Mouse (Mus musculus) layer of hippocampus, adult 2 months (tissue): ENCODE results near the gene Gdf5. TPM values are rescaled to one million over a fixed set of nuclear protein-coding genes. Genes with fewer than 3 reads are reported as not detected.

ENCODE experiments used
- DNase-seq, 2 experiments: peaks; one replicate each; pipeline ENCODE4 v3.0.0; 2022; ENCODE audit warnings: low spot score in 2 of 2
- H3K27ac ChIP-seq: fragments of 200-600 bp; 2 replicates; pipeline ENCODE4 v1.8.1; 2022
- H3K4me3 ChIP-seq: fragments of 200-600 bp; 2 replicates; pipeline ENCODE4 v1.8.1; 2022; ENCODE audit warnings: mild to moderate bottlenecking
- CTCF ChIP-seq: fragments of 200-600 bp; conservative IDR thresholded peaks from 2 replicates; pipeline ENCODE4 v1.8.1; 2022; ENCODE audit warnings: antibody characterized with exemption, mild to moderate bottlenecking, moderate library complexity
- long read RNA-seq, 2 experiments: library from polyadenylated mRNA; stranded (forward); transcript quantifications; one replicate each; pipeline ENCODE4 v2.0.0; 2021; ENCODE audit warnings: borderline mapping rate in 2 of 2
- total RNA-seq, 2 experiments: library from RNA; stranded (reverse); gene quantifications; 2 replicates each; pipeline ENCODE4 v1.2.3; 2021

The Gdf5 gene
- under 1 TPM in 1 of 2 experiments, not detected in 1; 0.15 TPM for total RNA-seq
- long read RNA-seq, experiment 1: 0 reads
- long read RNA-seq, experiment 2: 0 reads

GRCm38 (mm10) chr2:155945124-155945523 is at the start of gene Gdf5:
Gene Gdf5 (minus strand): TSS chr2:155945367.
- no peak for DNase-seq
- no peak for TF ChIP-seq CTCF
- Histone ChIP-seq H3K27ac (no peak within 1 kb of the TSS), H3K4me3 (no peak within 1 kb of the TSS)

DNA sequence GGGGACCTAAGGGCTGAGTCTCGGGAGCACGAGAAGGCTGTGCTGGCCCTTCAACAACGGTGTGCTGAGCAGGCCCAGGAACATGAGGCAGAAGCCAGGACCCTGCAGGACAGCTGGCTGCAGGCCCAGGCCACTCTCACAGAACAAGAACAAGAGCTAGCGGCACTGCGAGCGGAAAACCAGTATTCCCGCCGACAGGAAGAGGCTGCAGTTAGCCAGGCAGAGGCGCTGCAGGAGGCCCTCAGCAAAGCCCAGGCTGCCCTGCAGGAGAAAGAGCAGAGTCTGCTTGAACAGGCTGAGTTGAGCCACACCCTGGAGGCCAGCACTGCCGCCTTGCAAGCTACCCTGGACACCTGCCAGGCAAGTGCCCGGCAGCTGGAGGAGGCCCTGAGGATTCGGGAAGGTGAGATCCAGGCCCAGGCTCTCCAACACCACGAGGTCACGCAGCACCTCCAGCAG is 46.7 kb upstream of the Gdf5 start:
- no peak overlapping the region for H3K4me3 ChIP-seq
- TF ChIP-seq CTCF: peak; percentile 43; the same call in 1 of the 2 replicates
- peak overlapping the region; percentile 67; the same call in 1 of the 2 replicates for H3K27ac ChIP-seq

DNA sequence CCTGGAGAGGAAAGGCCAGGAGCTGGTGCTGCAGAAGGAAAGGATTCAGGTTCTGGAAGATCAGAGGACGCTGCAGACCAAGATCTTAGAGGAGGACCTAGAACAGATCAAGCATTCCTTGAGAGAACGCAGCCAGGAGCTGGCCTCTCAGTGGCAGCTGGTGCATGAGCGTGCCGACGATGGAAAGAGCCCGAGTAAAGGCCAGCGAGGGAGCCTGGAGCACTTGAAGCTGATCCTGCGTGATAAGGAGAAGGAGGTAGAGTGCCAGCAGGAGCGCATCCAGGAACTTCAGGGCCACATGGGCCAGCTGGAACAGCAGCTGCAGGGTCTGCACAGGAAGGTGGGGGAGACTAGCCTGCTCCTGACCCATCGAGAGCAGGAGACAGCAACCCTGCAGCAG is 46.0 kb upstream of the Gdf5 start:
- peak overlapping the region; percentile 67; the same call in 1 of the 2 replicates for H3K27ac ChIP-seq

More for the DNA sequence above, 46.7 kb upstream of the Gdf5 start:
- DNase-seq: peak; percentile 31 to 50

GRCm38 (mm10) chr2:155989085-155989484 is 43.9 kb upstream of the Gdf5 start:
- peak; percentile 23; the same call in 1 of the 2 replicates for TF ChIP-seq CTCF
- Histone ChIP-seq H3K4me3 (no peak overlapping the region), H3K27ac (peak overlapping the region; percentile 46; the same call in 1 of the 2 replicates)
- peak in 1 of 2 experiments; percentile 45 for DNase-seq

More for the DNA sequence above, 46.0 kb upstream of the Gdf5 start:
- no peak overlapping the region for H3K4me3 ChIP-seq
- no peak for TF ChIP-seq CTCF
- no peak for DNase-seq

- DNase-seq: no peak
- Histone ChIP-seq H3K4me3 (no peak overlapping the region), H3K27ac (no peak overlapping the region)
- TF ChIP-seq CTCF: no peak
These were observed 42.0 kb upstream of the Gdf5 start for GRCm38 (mm10) chr2:155987131-155987530.

GRCm38 (mm10) chr2:155985776-155986175 is 40.6 kb upstream of the Gdf5 start:
- Histone ChIP-seq H3K4me3 (no peak overlapping the region), H3K27ac (no peak overlapping the region)
- DNase-seq: no peak
- no peak for TF ChIP-seq CTCF

DNA sequence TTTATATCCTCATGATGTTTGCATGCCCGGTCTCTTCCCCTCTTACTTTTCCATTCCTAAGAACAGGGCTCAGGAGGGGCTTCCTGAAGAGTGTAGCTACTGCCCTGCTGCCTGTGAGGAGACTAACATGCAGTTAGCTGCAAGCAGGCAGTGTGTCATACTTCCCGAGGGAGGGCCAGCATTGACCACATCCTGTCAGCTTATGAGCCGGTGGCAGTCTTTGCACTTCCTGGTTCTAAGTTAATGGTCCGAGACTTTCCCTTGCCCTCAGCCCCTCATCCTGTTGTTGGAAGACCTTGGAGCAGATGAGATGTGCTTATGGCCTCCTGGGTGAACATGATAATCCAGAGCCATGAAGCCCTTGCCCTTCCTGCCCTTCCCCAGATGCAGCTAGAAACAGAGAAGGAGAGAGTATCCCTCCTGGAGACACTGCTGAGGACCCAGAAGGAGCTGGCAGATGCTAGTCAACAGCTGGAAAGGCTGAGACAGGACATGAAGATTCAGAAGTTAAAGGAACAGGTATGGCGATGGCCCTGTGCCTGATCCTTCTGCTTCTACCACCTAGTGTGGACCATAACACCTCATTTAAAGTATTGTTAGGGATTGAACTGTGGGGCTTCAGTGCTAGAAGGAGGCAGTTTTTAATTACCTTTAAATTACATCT is 34.3 kb upstream of the Gdf5 start:
- no peak for DNase-seq
- no peak overlapping the region for H3K4me3 ChIP-seq

GRCm38 (mm10) chr2:155974087-155974731 is 29.0 kb upstream of the Gdf5 start:
- Histone ChIP-seq H3K4me3 (no peak overlapping the region), H3K27ac (peak overlapping the region; percentile 76)
- TF ChIP-seq CTCF: peak; percentile 39
- no peak for DNase-seq

More for the DNA sequence above, 34.3 kb upstream of the Gdf5 start:
- no peak overlapping the region for H3K27ac ChIP-seq
- no peak for TF ChIP-seq CTCF

GRCm38 (mm10) chr2:155973348-155973747 is 28.2 kb upstream of the Gdf5 start:
- TF ChIP-seq CTCF: no peak
- H3K27ac ChIP-seq: peak overlapping the region; percentile 76; the same call in 1 of the 2 replicates
- H3K4me3 ChIP-seq: no peak overlapping the region
- no peak for DNase-seq

GRCm38 (mm10) chr2:155962991-155963390 is 17.8 kb upstream of the Gdf5 start:
- peak; percentile 82 for TF ChIP-seq CTCF
- DNase-seq: peak in 1 of 2 experiments; percentile 65
- H3K27ac ChIP-seq: peak overlapping the region; percentile 63; the same call in 1 of the 2 replicates
- no peak overlapping the region for H3K4me3 ChIP-seq

GRCm38 (mm10) chr2:155961862-155962261 is 16.7 kb upstream of the Gdf5 start:
- H3K4me3 ChIP-seq: no peak overlapping the region
- DNase-seq: no peak
- TF ChIP-seq CTCF: no peak
- H3K27ac ChIP-seq: no peak overlapping the region

DNA sequence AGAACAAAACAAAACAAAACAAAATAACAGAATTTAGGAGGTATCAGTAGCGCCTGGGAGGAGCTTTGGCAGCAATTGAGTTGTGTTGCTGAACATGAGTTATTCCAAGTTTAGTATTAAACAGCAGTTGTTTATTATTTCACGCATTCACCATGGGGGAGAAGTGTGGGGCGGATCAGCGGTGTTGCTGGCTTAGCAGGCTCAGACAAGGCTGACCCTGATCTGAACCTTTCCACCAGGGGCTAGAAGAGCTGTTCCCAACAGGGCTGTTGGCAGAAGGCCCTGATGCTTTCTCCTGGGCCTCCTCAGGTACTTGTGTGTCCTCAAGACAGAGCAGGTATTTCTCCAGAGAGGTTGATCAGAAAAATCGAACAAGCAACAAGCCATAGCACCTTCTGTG is 14.8 kb upstream of the Gdf5 start:
- no peak for TF ChIP-seq CTCF
- no peak for DNase-seq
- no peak overlapping the region for H3K4me3 ChIP-seq
- no peak overlapping the region for H3K27ac ChIP-seq
